Mouse (Mus musculus) thymus, adult 2 months (tissue): ENCODE results near the gene Slc8a3. TPM values are rescaled to one million over a fixed set of nuclear protein-coding genes. Genes with fewer than 3 reads are reported as not detected.

Experiments used
- DNase-seq: peaks from one replicate; pipeline ENCODE4 v3.0.0; 2021
- H3K27ac ChIP-seq: fragments of 200-500 bp; 2 replicates; pipeline ENCODE4 v1.5.1; 2012; ENCODE audit warnings: low read length, control low read depth; ENCODE audit not compliant: control insufficient read depth, insufficient read depth
- H3K27me3 ChIP-seq: fragments of 200-500 bp; 2 replicates; pipeline ENCODE4 v1.6.1; 2012; ENCODE audit warnings: mild to moderate bottlenecking, low read length, moderate library complexity, mixed read lengths; ENCODE audit not compliant: control insufficient read depth, insufficient read depth
- H3K36me3 ChIP-seq: fragments of 200-500 bp; 2 replicates; pipeline ENCODE4 v1.6.1; 2012; ENCODE audit warnings: mild to moderate bottlenecking, low read length, moderate library complexity; ENCODE audit not compliant: control insufficient read depth, insufficient read depth
- H3K4me1 ChIP-seq: fragments of 200-500 bp; replicated peaks from 2 replicates; pipeline ENCODE4 v1.6.1; 2012; ENCODE audit warnings: low read length; ENCODE audit not compliant: control insufficient read depth, insufficient read depth
- H3K4me3 ChIP-seq: fragments of 200-500 bp; 2 replicates; pipeline ENCODE4 v1.5.1; 2012; ENCODE audit warnings: mild to moderate bottlenecking, low read length, control low read depth, moderate library complexity; ENCODE audit not compliant: control insufficient read depth, insufficient read depth
- CTCF ChIP-seq: fragments of 200-500 bp; IDR thresholded peaks from 2 replicates; pipeline ENCODE4 v1.5.1; 2012; ENCODE audit warnings: mild to moderate bottlenecking, control low read depth, low read length, moderate library complexity, borderline replicate concordance; ENCODE audit not compliant: control insufficient read depth, poor library complexity, insufficient read depth; ENCODE audit errors: extremely low read depth
- POLR2A ChIP-seq: fragments of 200-500 bp; IDR thresholded peaks from 2 replicates; pipeline ENCODE4 v1.6.1; 2012; ENCODE audit warnings: mild to moderate bottlenecking, low read length, control low read depth, moderate library complexity; ENCODE audit not compliant: control insufficient read depth, poor library complexity, insufficient read depth; ENCODE audit errors: extremely low read depth
- WGBS: fragments of 180-500 bp; shearing (Covaris S2); methylation state at CpG from one replicate; pipeline ENCODE4 v1.1.7; 2018; 5-methylcytosine and 5-hydroxymethylcytosine counted together
- polyA plus RNA-seq: library from polyadenylated mRNA; depleted of rRNA; stranded (reverse); fragments of >200 nt; gene quantifications from 2 replicates; pipeline ENCODE4 v1.2.3, GENCODE M21; 2012

Slc8a3 gene
- polyA plus RNA-seq, 1 experiment = 0.05 TPM

DNA sequence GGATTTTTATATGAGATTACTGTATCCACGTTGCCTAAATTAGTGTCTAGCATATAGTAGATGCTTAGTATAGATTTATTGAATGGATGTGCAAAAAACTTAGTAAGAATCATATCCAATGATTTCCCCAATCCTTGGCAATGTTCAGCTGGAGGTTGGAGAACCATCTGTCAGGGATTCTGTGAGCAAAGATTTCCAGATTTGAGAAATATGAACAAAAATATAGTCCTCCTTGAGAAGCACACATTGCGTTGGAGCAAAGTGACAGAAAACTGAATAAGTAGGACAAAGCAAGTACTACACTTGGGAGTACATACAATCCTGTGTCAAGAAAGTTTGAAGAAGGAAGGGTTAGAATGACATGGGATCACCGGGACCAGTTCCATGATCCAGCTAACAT lies 8.9 kb downstream of the Slc8a3 start:
- Histone ChIP-seq H3K27ac (no peak overlapping the region), H3K4me3 (no peak overlapping the region), H3K27me3 (no peaks in the 10 kb centered on the region), H3K36me3 (no peaks in the 10 kb centered on the region), H3K4me1 (no peaks in the 10 kb centered on the region)
- DNase-seq = no peak
- TF ChIP-seq CTCF = no peak
- no peak for TF ChIP-seq POLR2A
- 96% methylated on average over 3 of the region's 3 CpGs for WGBS

DNA sequence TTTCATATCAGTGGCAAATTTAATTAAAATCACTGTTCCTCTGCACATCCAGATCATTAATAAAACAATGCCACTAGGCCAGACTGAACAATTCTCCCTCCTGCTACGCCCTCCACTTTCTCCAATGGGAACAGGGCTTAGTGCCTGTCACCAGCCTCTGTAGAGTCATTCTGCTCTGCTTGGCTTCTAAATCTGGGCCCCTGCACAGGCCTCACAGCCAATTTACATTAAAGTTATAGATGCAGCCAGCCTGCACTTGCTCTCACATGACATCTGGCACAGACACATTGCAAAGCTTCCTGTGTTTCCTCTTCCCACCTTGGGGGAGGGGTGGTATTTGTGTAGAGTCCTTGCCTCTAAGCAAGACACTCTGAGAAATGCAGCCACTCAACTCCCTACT lies 12.0 kb downstream of the Slc8a3 start:
- 93% methylated on average over 1 of the region's 1 CpGs for WGBS
- TF ChIP-seq POLR2A = no peak
- no peak for TF ChIP-seq CTCF
- DNase-seq = no peak

GRCm38 (mm10) chr12:81317811-81318210 lies 15.2 kb downstream of the Slc8a3 start:
- no peak for DNase-seq
- Histone ChIP-seq H3K4me1 (no peaks in the 10 kb centered on the region), H3K4me3 (no peak overlapping the region), H3K27me3 (no peaks in the 10 kb centered on the region), H3K36me3 (no peaks in the 10 kb centered on the region), H3K27ac (no peak overlapping the region)
- 45% methylated on average over 2 of the region's 2 CpGs for WGBS
- no peak for TF ChIP-seq POLR2A
- no peak for TF ChIP-seq CTCF

More for the DNA sequence above, 12.0 kb downstream of the Slc8a3 start:
- no peaks in the 10 kb centered on the region for H3K27me3 ChIP-seq
- H3K4me3 ChIP-seq = no peak overlapping the region
- no peak overlapping the region for H3K27ac ChIP-seq
- H3K36me3 ChIP-seq = no peaks in the 10 kb centered on the region
- H3K4me1 ChIP-seq = no peaks in the 10 kb centered on the region

GRCm38 (mm10) chr12:81315953-81316352 lies 17.0 kb downstream of the Slc8a3 start:
- no peak overlapping the region for H3K4me3 ChIP-seq
- H3K4me1 ChIP-seq = no peaks in the 10 kb centered on the region
- no peak overlapping the region for H3K27ac ChIP-seq
- no peaks in the 10 kb centered on the region for H3K27me3 ChIP-seq
- H3K36me3 ChIP-seq = no peaks in the 10 kb centered on the region
- no peak for TF ChIP-seq POLR2A
- TF ChIP-seq CTCF = no peak
- no peak for DNase-seq
- 95% methylated on average over 5 of the region's 5 CpGs for WGBS

- DNase-seq = no peak
- Histone ChIP-seq H3K27ac (no peak overlapping the region), H3K27me3 (no peaks in the 10 kb centered on the region), H3K4me1 (no peaks in the 10 kb centered on the region), H3K36me3 (no peaks in the 10 kb centered on the region), H3K4me3 (no peak overlapping the region)
- WGBS = 92% methylated on average over 5 of the region's 5 CpGs
- no peak for TF ChIP-seq CTCF
- no peak for TF ChIP-seq POLR2A
Measured at GRCm38 (mm10) chr12:81303626-81304025, 29.4 kb downstream of the Slc8a3 start.

- H3K27me3 ChIP-seq = no peaks in the 10 kb centered on the region
- H3K4me3 ChIP-seq = no peak overlapping the region
- WGBS = 68% methylated on average over 5 of the region's 5 CpGs
- no peak for DNase-seq
- no peak overlapping the region for H3K27ac ChIP-seq
- H3K4me1 ChIP-seq = no peaks in the 10 kb centered on the region
- H3K36me3 ChIP-seq = no peaks in the 10 kb centered on the region
- TF ChIP-seq POLR2A = no peak
- no peak for TF ChIP-seq CTCF
Measured at GRCm38 (mm10) chr12:81294613-81295012, 38.4 kb downstream of the Slc8a3 start.

DNA sequence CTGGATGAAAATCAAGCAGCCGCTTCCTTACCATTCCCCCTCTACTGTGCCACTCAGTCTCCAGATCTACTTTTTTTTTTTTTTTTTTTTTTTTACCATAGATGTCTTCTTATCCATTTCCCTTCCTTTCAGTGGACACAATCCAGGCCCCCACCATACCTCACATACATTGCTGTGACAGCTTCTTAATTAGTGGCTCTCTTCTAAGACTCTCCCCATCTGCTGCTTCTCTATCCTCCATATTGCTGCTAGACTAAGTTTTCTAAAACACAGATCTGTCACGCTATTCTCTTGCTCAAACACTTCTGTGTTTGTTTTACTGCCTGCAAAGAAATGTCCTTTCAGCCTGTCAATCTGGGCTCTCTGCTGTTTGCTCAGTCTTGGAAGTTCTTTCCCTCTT lies 54.9 kb downstream of the Slc8a3 start:
- H3K4me1 ChIP-seq = no peaks in the 10 kb centered on the region
- H3K36me3 ChIP-seq = no peaks in the 10 kb centered on the region
- 86% methylated on average over 2 of the region's 2 CpGs for WGBS
- H3K27me3 ChIP-seq = no peaks in the 10 kb centered on the region
- H3K27ac ChIP-seq = no peak overlapping the region
- H3K4me3 ChIP-seq = no peak overlapping the region
- no peak for DNase-seq
- no peak for TF ChIP-seq CTCF
- TF ChIP-seq POLR2A = no peak
